Mouse (Mus musculus) natural killer cell, adult 2 months (primary cell): ENCODE data around the gene Gpr68.

ENCODE experiments used
- DNase-seq, 2 experiments: peaks; one replicate each; pipeline ENCODE4 v3.0.0; 2022; ENCODE audit warnings: low spot score in 2 of 2

The Gpr68 gene

GRCm38 (mm10) chr12:100831021-100831420 lies 77.0 kb downstream of the Gpr68 start:
- no peak for DNase-seq
